Mouse (Mus musculus) mouse embryonic stem cell (cell line): ENCODE results near the gene Vmn1r184.
"Not testable (repeated sequence)": the region's sequence is repeated elsewhere in the genome, so short reads cannot be mapped to it uniquely, and the experiment has no call there.

Experiments used
- in situ Hi-C, 2 experiments: fragments of 300-500 bp; cut with MboI; formaldehyde crosslinking; loops; 1 replicate in 1 of 2; 3 replicates in 1 of 2; pipeline ENCODE4 v1.14.3; 2019 to 2020; ENCODE audit warnings: low sequenced_read_pairs in 2 of 2, low pct_unique_long_range_greater_than_20kb in 1 of 2, mixed read lengths in 1 of 2; ENCODE audit not compliant: unreplicated experiment in 1 of 2

The Vmn1r184 gene

DNA sequence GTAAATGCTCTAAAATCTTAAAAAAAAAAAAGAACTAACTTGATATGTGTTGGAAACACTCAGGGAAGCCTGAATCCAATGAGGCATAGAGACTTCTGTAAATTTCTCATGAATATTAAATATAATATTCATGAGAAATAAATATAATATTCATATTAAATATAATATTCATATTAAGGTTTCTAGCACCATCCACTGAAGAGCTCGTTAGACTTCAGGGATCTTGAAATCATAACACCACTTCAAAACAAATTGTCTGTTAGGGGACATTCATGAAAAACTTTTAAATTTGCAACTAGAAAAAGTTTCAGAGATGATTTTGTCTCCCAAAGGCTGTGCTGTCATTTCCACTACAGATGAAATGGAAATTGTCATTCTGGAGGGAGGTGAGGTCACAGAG lies at the start of gene Vmn1r184:
Gene Vmn1r184 (plus strand): TSS at position 301 of the 400 bp plus-strand sequence.
- in situ Hi-C loops = loop anchor here in 1 of 2 experiments (5.0 kb wide), 1 partner anchor 357 kb away; the partner anchor contains the start of gene Vmn1r185

DNA sequence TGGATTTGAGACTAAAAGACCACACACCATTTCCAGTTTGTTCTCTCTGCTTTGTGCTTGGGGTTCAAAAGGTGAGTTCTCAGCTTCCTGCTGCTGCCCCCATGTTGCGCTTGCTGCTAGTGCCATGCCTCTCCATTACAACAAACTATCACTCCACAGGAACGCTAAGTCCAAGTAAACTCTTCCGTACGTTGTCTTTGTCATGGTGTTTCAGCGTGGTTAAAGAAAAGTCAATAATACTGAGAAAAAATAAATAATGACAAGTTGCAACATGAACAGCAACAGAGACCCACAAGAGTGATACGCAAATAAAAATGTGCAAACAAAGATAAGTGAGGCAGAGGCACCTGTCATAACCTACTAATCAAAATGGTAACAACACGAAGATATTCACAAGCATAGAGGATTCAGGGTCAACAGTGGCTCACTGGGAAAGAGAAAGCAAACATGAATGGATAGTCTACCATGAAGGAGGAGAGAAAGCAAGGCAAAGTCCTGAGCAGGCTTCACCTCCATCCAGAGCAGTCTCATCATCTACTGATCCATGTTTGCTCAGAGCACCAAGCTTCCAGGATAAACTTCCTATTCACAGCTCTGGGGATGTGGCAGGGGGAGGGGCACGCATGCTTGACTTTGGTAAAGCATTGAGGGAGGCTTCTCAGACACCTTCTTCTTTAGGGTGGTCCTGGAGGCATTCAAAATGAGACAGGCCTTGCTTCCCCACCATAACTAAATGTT lies 43.5 kb downstream of the Vmn1r184 start:
- in situ Hi-C loops = not testable (repeated sequence)

DNA sequence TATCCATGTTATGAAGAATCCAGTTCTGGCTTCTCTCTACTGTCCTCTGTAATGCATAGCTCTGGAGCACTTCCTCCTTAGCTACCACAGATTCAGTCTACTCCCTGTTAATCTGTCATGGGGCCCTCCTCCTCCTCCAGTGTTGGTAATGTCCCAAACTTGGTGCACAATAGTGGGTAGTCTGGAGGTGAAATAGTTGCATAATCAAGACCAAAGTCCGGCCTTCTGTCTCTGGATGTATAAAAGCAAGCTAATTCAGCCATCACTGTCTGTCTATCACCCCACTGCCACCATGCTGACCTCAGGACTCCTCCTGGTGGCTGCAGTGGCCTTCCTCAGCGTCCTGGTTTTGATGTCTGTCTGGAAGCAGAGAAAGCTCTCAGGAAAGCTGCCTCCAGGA lies 46.8 kb downstream of the Vmn1r184 start, which contains the start of gene Cyp2a4:
Gene Cyp2a4 (plus strand): TSS at position 244 of the 400 bp plus-strand sequence.
- in situ Hi-C loops = not testable (repeated sequence)

DNA sequence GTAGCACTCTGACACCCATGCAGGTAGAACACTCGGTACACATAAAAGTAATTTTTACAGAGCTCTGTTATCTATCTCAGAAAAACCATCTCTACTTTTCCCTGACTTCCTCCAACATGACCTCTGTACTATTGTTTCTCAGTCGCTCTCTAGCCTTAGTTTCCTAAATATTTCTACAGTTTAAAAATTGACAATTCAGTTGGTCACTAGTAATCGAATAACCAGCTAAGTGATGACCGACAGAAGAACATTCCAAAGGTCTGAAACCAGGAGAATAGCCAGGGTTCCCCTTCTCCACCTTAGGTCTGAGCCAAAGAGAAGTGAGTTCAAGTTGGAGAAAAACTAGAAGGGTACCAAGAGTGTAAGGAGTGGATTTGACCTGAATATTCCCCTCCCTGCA lies 51.7 kb downstream of the Vmn1r184 start:
- in situ Hi-C loops = not testable (repeated sequence)

DNA sequence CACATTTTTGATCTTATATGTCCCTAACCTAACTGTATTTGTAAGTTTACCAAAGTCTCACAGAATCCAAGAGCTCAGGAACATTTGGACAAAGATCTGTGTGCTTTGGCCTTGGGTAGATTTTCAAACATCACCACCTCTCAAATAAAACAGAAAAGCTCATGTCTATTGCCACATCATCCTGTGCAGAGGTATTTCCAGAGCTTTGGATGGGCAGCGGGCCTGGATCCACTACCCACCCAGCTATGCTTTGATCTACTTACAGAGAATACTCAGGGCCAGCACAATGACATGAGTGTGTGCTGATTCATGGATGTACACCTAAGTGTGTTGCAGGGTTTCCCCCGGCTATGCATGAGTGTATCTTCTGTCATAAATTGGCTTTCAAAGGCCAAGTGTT lies 55.1 kb downstream of the Vmn1r184 start:
- in situ Hi-C loops = not testable (repeated sequence)

DNA sequence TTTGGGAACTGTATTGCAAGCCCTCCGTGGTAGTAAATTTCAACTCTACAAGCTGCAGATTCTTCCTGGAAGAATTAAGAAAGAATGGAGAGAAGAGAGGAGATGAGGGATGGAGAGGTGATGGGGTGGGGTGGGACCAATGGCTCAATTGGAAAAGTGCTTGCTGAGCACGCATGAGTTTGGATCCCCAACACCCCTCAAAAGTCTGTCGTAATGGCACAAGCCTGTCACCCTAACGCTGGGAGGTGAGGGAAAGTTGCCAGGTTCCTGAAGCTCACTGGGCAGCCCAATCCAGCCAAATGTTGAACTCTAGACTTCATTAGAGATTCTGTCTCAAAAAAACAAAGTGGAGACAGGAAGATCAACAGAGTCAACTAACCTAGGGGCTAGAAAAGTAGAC lies 55.7 kb downstream of the Vmn1r184 start:
- in situ Hi-C loops = not testable (repeated sequence)
